Mouse (Mus musculus): ENCODE measurements around the gene Timm10.

DNA sequence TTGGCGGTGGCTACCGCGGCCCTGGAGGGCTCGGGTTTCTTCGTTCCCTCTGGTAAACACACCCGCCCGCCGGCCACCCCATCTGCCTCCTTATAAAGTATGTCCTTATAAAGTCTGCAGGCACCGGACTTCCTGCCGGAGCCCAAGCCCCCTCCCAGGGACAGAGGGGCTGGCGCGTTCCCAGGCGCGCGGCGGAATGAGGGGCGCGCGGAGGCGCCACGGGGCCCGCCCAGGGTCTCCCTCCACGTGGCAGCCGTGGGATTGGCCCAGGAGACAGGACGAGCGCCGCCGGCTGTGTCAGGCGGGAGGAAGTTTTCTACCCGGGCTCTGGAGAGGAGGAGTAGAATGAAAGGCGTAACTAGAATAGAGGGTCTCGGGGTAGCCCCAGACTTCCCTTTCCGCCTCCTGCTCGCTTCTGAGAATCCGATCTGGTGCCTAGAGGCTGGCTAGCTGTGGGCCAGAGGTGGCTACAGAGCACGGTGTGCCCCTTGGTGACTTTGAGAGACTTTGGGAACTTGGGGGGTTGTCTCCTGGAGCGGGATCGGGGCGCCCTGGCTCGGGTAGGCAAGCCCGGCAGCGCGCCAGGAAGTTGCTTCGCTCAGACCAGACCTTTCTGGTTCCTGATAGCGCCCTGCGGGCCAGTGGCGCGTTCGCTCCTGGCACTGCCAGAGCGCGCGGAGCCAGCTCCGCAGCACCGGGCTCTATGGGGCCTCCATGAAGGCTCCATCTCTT is 13.4 kb downstream of the Timm10 start:
- no peak for TF ChIP-seq POLR2A (IDR thresholded peaks at IDR 0.05; ENCODE audit: insufficient read length, low read depth)
- no peak for TF ChIP-seq E2F4 (IDR thresholded peaks at IDR 0.05; ENCODE audit: insufficient read depth)
- no peak for TF ChIP-seq MYOG (IDR thresholded peaks at IDR 0.05; ENCODE audit: control insufficient read depth in 1 of 3, insufficient read depth in 1 of 3, insufficient read length in 2 of 3, low read depth in 2 of 3)
- no peak for TF ChIP-seq MAX (IDR thresholded peaks at IDR 0.05; ENCODE audit: low read depth)
- TF ChIP-seq MYOD1 (IDR thresholded peaks at IDR 0.05; ENCODE audit: control insufficient read depth in 1 of 3, insufficient read length in 2 of 3, low read depth in 2 of 3), result no peak
- TF ChIP-seq USF1 (IDR thresholded peaks at IDR 0.05; ENCODE audit: low read depth), result no peak
- TF ChIP-seq TCF3 (IDR thresholded peaks at IDR 0.05; ENCODE audit: insufficient read length, low read depth), result no peak
- no peak for TF ChIP-seq CEBPB (IDR thresholded peaks at IDR 0.05; ENCODE audit: insufficient read depth, poor library complexity, severe bottlenecking)
